Mouse (Mus musculus): Measurements from ENCODE around the gene Kcnip1. TPM values are rescaled to one million over a fixed set of nuclear protein-coding genes. Genes with fewer than 3 reads are reported as not detected.

Gene Kcnip1
- polyA plus RNA-seq, 2 experiments from 2014 or later = not detected

DNA sequence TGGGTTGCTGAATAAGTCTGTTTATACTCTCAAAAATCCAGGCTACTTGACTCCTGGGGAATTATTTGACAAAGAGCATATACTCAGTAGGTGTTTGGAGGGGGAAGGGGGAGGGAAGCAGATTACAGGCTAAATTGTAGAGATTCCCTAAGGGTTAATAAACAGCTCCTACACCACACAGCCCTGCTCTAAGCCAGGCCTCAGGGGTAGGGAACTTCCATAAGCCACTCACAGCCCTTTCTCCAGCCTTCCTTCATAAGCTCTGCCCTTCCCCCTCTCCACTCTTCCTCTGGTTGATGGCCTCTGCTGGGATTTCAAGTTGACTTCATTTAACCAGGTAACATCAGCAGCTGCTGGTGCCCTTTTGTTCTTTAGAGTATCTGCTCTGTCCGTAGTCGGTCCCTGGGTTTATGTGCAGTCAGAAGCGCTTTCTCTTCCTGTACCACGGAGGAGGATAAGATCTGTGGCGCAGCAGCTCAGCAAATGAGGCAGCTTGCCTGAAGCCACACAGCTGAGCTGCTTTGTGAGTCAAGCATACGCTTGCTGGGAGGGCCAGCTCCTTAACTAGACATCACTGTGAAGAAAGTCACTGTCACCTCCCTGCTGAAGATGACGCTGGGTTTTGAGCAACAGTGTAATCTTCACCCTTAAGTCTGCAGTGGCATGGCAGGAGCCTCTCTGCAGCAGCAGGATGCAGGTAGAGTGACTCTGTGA lies 54.2 kb downstream of the Kcnip1 start:
- ATAC-seq = peak; percentile 75

DNA sequence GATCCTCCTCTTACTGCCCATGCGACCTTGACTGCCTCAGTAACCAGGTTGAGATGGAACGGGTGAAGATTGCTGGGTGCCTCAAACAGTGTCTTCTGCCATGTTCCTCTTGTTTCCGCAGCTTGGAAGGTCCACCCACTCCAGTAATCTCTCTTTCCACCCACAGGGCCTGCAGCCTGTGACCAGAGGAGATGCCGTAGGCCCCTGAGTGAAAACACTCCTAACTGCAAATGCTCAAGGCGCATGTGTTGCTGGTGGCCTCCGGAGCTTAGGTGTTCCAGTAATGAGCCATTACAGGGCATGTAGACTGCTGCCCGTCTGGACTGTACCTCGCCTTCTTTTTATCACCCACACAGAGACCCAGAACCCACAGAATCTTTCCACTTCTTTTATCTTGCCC lies 55.3 kb downstream of the Kcnip1 start:
- ATAC-seq = no peak

DNA sequence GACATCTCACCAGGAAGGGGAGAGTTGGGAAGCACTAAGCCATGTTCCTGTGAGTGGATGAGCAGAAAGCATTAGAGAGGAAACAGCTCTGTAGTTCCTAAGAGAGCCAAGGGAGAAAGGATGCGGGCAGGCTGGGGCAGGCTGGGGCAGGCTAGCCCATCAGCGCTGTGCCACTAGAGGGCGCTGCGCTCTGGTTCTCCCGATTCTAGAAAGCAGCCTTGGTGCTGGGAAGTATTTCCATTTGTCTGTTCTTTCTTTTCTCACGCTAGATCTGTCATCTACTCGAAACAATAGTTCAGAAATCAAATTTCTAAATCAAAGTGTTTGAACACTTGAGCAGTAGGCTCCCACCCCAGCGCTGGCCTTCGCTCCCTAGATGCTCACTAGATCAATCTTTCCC lies 58.7 kb downstream of the Kcnip1 start:
- no peak for ATAC-seq

DNA sequence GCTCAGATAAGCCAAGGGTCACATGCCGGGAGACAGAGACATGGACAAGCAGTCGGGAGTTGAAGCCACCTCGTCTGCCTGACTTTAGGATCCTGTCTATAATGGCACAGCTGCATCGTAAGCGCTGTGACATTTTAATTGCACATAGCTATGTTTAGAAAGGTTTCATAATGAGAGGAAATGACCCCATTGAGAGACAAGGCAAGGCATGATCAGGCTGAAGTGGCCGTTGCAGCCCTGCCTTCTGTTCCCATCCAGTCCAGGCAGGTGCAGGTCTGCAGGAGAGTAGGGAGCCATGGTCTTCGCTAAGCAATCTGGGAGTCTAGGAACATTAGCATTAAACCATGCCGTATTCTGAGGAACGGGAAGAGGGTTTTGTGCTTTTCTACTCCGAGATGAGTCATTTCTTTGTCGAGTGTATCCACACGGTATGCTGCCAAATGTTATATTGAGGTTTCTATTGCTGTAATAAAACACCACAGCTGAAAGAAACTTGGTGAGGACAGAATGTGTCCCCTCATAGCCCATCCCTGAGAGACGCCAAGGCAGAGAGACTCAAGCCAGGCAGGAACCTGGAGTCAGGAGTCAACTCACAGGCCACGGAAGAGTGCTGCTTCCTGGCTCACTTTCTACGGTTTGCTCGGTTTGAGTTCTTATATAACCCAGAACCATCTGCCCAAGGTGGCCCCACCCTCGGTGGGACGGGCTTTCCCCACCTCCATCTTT lies 60.4 kb downstream of the Kcnip1 start:
- peak; percentile 67 for ATAC-seq

DNA sequence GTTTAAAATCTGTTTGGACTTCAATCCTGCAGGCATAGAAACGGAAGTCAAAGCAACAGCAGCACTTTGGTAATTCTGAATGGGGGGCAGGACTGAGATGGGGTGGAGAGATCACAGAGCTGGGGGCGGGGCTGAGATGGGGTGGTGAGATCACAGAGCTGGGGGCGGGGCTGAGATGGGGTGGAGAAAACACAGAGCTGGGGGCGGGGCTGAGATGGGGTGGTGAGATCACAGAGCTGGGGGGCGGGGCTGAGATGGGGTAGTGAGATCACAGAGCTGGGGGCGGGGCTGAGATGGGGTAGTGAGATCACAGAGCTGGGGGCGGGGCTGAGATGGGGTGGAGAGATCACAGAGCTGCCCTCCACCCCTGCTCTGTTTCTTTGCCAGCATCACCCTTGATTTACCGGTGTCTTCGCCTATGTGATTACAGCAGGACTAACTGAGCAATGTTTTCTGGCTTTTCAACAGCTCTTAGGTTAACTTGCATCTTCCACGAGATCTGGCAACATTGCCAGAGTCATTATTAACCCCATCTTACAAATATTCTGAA lies 61.0 kb downstream of the Kcnip1 start:
- peak; percentile 63 for ATAC-seq

DNA sequence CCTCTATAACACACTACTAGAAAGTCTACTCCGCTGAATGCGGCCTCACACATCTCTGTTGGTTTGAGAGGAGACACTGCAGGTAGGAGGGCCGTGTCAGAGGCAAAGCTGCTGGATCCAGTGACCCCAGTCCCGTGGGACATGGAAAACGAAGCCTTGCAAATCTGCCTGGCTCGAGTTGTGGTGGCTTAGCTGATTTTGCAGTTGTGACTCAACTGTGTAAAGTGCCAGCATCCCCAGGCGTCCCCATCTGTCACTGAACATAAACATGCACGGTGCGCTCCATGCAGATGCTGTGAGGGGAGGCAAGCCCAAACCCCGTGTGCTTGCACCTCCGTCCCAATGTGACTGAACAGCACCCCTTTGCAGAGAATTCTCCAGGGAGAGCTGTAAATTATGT lies 63.5 kb downstream of the Kcnip1 start:
- ATAC-seq = no peak

DNA sequence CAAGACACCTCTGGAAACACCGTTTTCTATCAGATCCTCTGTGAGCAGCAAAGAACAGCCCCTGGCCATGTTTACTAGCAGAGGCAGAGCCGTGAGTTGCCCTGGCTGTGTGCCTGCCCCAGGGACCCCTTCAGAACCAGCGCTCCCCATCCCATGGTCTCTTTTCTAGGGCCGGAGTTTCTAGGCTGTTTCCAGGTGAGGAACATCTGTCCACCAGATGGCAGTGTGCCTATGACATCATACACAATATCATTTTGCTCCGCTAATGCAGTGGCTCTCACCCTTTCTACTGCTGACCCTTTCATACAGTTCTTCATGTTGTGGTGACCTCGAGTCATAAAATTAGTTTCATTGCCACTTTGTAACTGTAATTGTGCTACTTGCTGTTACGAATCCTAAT lies 64.3 kb downstream of the Kcnip1 start:
- no peak for ATAC-seq

DNA sequence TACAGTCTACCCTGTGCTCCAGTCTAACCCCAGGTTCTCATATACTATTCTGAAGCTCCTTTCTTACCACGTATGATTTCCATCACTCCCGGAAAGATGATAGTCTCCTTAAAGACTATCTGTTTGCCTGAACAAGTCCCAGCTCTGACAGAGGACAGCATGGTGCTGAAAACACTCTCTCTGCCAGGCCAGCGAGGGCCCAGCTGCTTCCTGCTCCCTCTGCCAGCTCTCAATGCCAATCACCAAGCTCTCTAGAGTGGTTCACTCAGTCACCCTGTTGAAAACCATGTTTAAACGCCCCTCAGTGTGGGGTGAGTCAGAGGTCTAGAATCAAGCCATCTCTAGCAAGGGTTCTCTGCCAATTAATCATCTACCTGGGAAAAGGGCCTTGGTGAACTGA lies 65.1 kb downstream of the Kcnip1 start:
- no peak for ATAC-seq

DNA sequence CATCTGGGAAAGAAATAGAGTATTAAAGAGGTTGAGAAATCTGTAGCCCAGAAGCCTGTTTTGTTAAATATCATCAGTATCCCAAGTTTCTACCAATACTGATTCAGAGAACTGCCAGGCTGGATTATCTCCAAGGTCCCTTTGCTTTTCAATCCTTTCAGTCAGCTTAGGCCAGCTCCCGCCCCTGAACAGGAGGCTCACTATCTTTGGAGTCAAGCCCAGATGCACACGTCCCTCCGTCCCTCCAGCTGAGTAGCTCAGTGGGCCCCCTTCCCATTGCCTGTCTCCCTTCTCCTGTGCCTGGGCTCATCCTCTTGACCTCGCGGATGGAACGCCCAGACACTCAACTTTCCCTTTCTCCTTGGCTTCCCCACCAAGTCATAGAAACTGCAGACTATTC lies 65.6 kb downstream of the Kcnip1 start:
- ATAC-seq = no peak

DNA sequence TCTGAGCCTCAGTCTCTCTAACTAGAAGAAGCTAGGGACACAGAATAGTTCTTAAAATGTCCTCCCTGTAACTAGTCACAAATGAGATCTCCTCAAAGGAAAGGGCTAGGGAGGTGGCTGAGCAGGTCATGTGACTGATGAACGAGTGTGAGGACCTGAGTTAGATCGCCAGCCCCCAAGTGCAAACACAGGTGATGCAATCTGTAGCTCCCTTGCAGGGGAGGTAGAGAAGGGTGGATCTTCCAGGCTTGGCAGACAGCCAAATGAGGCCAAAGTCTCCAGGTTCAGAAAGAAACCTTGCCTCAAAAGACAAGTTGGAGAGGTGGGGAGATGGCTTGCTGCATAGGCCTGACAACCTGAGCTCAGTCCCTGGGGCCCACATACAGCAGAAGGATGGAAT lies 66.4 kb downstream of the Kcnip1 start:
- ATAC-seq = no peak

DNA sequence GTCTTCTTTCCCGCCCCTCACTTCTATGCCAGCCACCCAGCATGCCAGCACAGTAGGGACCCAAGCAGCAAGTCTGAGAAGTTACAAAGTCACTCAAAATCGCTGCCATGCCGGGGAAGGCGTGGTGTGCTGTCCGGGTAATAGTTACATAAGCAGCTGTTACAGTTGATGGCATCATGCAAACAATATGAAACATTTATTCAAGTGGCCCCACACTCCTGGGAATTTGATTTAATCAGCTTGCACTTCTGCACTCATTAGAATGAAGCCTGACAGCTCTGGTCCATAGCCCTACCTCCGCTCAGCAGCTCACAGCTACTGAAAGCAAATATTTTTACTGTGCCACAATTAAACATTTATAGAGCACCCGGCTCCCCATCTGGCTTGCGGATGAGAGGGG lies 67.2 kb downstream of the Kcnip1 start:
- no peak for ATAC-seq

DNA sequence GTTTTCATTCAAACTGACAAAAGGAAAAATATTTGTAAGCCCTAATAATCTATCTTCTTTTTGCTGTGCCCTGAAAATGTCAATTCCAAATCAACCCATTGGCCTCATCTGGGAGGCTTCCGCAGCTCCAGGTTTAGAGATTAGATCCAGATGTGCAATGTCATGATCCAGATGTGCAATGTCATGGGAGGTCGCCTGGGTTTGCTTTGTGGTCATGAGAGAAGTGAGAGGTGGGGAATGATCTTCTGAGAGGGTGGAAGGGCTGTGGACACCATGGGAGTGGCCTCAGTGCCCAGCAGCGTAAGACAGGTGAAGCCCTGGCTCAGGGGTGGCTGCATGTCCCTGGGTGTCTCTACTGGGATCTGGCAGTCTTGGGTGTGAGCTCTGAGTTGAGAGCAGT lies 69.9 kb downstream of the Kcnip1 start:
- no peak for ATAC-seq

DNA sequence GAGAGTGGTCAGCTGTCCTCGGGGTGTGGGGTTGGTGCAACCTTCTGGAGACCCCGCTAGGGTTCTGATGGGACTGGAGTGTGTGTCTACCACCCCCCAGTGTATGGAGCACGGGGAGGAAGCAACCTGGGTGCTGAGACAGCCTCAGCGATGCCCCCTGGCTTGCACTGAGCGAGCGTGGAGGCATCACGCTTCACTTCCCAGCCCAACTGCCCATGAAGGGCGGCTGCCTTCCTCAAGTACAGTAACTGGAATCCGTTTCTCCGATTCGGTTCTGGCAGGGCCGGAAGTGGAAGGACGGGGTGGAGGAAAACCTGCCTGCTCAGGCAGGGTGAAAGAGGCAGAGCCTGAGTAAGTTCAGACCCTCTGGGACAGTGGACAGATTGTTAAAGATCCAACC lies 71.5 kb downstream of the Kcnip1 start:
- ATAC-seq = no peak

DNA sequence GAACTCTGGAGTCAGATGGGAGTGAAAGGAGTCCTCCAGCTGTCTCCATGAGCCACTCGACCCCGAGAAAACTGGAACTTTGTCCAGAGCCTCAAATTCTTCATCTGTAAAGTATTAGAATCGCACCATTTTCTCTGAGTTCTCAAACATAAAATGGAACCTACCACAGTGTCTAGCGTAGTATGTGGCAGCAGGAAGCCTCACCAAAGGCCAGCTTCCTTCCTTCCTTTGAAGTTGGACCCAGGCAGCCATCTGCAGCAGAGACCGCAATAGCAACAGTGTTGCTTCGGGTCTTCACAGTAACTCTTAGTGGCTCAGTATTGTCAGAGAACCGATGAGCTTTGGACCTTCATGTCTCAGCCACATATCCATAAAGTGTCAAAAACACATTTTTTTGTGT lies 73.1 kb downstream of the Kcnip1 start:
- peak; percentile 14 for ATAC-seq

DNA sequence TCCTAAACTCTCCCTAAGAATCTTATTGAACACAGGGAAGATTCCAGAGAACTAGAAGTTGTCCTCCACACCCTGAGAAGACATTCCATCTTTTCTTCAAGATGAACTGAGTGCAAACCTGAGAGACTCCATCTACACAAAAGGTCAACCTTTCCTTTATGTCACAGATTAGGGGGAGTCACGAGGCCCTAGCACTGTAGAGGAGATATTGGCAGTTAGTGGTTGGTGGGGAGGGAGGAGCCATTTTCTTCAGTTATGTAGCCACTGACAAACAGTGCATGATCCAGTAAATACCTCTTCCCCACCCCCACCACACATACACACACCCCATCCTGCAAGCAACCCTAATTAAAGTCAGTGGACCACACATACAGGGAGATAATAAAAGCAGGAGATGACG lies 74.5 kb downstream of the Kcnip1 start:
- no peak for ATAC-seq

DNA sequence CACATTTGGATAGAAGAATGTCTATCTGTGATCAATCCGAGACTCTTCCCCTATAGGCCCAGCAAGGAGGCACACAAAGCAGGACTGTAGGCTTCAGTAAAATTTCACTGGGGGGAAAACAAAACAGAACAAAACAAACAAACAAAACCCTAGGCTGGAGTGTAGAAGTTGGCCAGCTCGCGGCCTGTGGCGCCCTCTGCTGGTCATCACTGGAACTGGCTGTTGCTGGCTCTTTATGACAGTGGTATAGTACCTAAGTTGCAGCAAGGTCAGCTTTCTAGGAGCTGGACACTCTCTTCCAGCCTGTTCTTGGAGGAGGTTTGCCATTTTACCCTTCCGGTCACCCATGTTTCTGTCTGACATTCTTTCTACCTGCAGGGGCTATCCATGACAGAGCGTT lies 75.4 kb downstream of the Kcnip1 start:
- peak; percentile 36 for ATAC-seq

DNA sequence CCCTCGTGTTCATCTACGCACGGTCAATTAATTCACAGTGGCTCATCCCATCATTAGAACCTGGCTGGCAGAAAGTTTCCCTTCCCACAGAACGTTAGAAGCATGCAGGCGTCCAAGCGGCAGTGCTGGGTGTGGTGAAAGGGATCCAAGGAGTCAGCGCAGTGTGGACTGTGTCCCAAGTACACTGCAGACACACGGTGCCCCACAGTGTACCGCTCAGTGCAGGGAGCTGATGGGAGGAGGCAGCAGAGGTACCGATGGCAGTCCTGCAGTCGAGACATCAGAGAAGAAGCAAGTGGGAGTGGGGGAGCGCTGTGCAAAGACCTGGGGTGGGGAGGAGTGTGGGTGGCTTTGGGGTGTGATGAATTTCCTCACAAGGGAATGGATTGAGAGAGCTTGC lies 78.7 kb downstream of the Kcnip1 start:
- ATAC-seq = no peak

DNA sequence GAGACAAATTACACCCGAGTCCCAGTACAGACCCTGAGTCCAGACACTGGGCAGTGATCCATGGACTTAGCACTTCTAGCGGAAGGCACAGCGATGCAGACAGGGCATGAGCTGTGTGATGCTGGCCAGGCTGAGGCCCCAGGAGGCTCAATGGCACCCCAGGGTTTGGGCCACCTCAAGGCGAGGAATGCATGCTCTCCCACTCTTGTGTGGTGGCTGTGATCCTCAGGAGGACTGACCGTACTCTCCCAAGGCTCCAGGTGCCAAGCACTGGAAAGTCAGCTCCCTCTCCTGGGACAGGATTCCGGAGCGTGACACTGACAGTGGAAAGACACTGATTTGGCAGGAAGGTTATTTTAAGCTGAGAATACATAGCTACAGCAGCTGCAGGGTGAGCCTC lies 79.9 kb downstream of the Kcnip1 start:
- no peak for ATAC-seq

DNA sequence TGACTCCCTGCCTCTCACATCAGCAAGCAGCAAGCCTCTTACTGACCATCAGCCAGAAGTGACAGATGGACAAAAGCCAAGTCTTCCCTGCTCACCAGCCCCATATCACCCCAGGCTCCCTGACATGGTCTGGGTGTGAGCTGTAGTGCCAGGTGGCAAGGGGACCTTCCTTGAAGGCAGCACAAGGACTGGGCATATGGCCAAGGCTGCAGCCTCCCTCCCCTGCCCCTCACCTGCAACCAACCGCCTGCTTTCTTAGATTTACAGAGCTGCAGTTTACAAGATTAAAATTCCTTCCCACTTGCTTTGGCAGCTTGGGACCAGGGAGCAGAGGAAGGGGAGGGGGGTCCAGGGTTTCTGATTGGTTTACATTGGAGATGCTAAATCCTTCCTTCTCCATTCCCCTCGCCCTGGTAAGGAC lies 80.8 kb downstream of the Kcnip1 start:
- ATAC-seq = no peak

DNA sequence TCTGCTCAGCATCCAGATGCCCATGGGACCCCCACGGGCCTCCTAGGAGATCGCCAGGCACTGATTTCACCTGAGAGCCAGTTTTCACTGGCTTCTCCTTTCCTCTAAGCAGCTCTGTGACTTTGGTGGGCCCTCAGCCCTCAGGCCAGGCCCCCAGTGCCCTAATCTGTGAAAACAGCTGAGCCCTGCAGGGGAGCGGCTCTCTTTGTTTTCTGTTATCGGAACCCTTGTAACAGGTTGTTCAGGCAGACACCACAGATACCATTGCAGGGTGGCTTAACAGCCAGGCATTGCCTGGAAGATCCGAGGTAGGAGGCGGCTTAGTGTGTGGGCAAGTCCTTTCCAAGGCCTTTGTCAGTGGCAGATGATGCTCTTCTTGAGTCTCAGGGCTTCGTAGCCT lies 82.0 kb downstream of the Kcnip1 start:
- ATAC-seq = no peak

DNA sequence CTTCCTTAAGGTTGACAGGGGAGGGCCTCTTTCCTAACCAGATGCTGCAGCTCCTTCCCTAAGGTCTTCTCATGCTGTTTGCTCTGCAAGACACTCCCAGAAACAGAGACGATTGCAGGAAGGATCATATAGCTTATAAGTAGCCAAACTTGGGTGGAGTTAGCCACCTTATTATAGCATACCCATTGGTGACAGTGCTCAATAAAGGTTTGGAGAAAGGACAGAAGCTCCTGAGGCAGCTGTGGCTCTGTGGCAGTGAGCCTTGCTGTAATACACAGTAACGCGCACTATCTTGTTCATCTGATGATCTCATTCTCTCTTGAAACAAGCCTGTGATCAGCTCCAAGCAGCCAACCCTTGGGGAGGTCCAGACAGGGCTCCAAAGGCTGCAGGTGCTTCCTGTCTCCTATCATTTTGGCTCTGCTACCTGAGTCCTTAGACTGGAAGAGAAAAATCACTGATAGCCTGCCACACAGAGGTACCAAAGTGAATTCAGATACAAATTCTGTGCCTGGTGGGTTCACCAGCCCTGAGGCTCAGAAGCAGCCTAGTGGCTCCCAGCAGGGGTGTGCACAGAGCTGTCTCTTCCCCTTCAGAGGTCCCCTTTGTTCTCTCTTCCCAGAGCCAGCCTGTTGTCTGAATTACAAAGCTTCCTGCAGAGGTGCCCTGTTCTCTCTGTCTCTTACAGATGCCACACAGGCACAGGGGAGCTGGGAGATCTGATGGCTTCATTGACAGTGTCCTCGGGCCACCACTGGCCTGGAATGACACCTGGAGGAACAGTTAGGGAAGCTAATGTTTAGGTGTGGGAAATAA lies 84.4 kb downstream of the Kcnip1 start:
- ATAC-seq = no peak

DNA sequence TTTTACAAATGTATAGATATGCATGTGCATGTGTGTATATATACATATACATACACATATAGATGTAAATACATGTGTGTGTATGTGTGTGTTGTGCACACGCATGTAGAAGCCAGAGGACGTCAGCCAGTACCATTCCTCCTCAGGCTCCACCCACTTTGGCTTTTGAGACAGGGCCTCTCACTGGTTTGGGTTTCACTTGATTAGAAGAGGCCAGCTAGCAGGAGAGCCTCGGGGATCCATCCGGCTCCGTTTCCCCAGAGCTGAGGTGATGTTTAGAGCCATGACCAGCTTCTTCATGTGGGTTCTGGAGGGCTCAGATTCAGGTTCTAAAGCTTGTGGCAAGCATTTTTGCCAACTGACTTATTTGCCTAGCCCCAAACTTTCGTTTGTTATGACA lies 89.5 kb downstream of the Kcnip1 start:
- no peak for ATAC-seq

DNA sequence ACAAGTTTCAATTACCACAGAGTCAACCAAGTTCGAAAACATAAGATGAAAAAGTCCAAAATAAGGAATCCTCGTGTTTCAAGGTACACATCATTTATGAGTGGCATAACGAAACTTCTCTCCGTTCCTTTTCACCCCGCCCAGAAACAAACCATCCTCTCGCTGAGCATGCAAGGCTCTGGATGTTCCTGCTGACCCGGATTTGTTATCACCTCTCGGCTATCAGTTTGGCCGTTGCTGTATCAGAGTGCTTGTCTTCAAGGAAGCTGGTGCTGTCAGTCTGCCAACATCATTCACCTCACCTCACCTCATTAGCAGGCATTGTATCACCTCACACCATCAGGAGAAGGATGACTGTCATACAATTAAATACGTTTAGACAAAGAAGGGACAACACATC lies 90.6 kb downstream of the Kcnip1 start:
- no peak for ATAC-seq
